Mouse (Mus musculus): ENCODE data around the gene Pacsin1. TPM values are rescaled to one million over a fixed set of nuclear protein-coding genes. Genes with fewer than 3 reads are reported as not detected.
A peak's percentile ranks its signal among the peaks of the same experiment; 100 is the strongest.

Gene Pacsin1
- polyA plus RNA-seq, 1 experiment from 2014 or later = 2.1 TPM

DNA sequence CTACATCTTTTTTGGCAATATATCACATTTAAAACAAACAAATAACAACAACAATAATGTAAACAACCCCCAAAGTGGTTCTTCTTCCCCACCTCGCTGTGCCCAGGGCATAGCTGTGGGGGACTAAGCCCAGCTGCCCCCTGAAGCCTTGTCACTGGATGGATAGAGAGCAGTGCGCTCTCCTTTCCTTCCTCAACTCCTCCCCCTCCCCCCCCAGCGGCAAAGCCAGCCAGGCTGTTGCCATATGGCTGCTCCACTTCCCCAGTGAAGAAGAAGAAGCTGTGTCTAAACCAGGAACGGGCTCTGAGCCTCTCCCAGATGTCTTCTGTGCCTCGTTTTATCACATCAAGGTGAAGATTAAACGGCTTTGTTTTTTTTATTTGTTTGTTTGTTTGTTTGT lies 12.2 kb upstream of the Pacsin1 start:
- Histone ChIP-seq H3K36me3 (no peaks in the 10 kb centered on the region), H3K4me1 (peaks cover 19% of the 10 kb centered on the region), H3K27me3 (ENCODE audit: insufficient read depth, poor library complexity, severe bottlenecking) (no peaks in the 10 kb centered on the region), H3K9me3 (no peaks in the 10 kb centered on the region), H3K4me3 (no peak overlapping the region), H3K27ac (no peak overlapping the region)
- DNase-seq (ENCODE audit: low spot score) = no peak
- WGBS = 32% methylated on average over 6 of the region's 6 CpGs

DNA sequence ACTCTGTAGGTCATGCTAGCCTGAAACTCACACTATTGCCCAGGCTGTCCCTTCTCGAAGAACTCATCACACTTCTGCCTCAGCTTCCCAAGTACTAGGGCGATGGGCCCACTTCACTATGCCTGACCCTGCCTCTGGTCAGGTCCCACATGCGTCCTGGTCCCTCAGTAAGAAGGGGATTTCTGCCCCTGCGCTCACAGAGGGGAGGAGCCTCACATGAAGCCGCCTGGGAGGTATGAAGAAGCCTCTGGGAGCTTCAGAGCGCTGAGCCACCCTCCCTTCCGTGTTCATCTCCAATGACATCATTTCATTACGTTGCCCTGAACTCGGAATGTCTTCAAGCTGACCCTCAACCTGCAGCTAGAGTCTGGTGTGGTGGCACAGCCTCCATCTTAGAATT lies 11.6 kb upstream of the Pacsin1 start:
- Histone ChIP-seq H3K4me1 (peaks cover 19% of the 10 kb centered on the region), H3K27me3 (ENCODE audit: insufficient read depth, poor library complexity, severe bottlenecking) (0 out of 2 replicates have a peak, but pooled peaks cover 3% of the 10 kb centered on the region), H3K9me3 (no peaks in the 10 kb centered on the region), H3K4me3 (no peak overlapping the region), H3K36me3 (no peaks in the 10 kb centered on the region), H3K27ac (no peak overlapping the region)
- no peak for DNase-seq (ENCODE audit: low spot score)
- 82% methylated on average over 9 of the region's 9 CpGs for WGBS

GRCm38 (mm10) chr17:27644572-27644971 lies 10.7 kb upstream of the Pacsin1 start:
- Histone ChIP-seq H3K4me1 (peaks cover 15% of the 10 kb centered on the region), H3K4me3 (no peak overlapping the region), H3K36me3 (no peaks in the 10 kb centered on the region), H3K9me3 (no peaks in the 10 kb centered on the region), H3K27ac (no peak overlapping the region), H3K27me3 (ENCODE audit: insufficient read depth, poor library complexity, severe bottlenecking) (0 out of 2 replicates have a peak, but pooled peaks cover 3% of the 10 kb centered on the region)
- 45% methylated on average over 2 of the region's 2 CpGs for WGBS
- DNase-seq (ENCODE audit: low spot score) = no peak

DNA sequence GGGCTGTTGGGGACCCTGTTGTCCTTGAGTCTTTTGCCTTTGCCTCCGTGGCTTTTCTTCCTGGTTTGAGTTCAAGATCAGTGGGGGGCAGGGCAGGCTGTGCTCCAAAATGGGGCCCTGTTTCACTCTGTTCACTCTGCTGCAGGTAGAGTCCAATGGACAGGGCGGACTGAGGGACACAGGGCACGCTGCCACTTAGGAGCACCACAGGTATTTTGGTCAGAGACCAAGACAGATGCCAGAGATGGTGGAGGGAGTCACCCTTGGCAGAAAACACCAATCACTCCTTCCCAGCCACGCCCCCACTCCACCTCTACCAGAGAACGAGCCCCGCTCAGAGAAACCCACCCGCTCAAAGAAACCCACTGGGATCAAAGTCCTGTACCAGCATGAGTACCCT lies 9.5 kb upstream of the Pacsin1 start:
- no peak overlapping the region for H3K27ac ChIP-seq
- DNase-seq (ENCODE audit: low spot score) = no peak
- no peaks in the 10 kb centered on the region for H3K9me3 ChIP-seq
- 0 out of 2 replicates have a peak, but pooled peaks cover 9% of the 10 kb centered on the region for H3K27me3 ChIP-seq (ENCODE audit: insufficient read depth, poor library complexity, severe bottlenecking)
- WGBS = 34% methylated on average over 7 of the region's 7 CpGs
- peaks cover 20% of the 10 kb centered on the region for H3K4me1 ChIP-seq
- H3K36me3 ChIP-seq = no peaks in the 10 kb centered on the region
- no peak overlapping the region for H3K4me3 ChIP-seq

DNA sequence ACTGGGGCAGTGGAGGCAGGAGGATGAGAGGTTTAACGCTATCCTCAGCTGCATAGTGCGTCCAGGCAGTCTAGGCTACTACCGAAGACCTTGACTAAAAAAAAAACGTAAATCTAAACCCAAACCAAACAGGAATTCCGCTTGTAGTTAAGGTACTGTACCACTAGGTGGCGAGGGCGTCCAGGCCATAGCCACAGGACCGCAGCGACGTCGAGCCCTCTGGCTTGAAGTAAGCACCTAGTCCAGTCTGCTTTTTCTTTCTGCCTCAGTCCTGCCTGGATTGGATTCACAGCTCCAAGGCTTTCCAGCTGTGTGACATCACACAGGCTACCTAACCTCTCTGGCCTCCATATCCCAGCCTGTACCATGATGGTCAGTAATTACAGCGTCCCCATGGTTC lies 5.1 kb upstream of the Pacsin1 start:
- no peaks in the 10 kb centered on the region for H3K9me3 ChIP-seq
- H3K36me3 ChIP-seq = no peaks in the 10 kb centered on the region
- no peak overlapping the region for H3K4me3 ChIP-seq
- 11% methylated on average over 12 of the region's 12 CpGs for WGBS
- peaks cover 33% of the 10 kb centered on the region for H3K27me3 ChIP-seq (ENCODE audit: insufficient read depth, poor library complexity, severe bottlenecking)
- H3K4me1 ChIP-seq = peaks cover 18% of the 10 kb centered on the region
- H3K27ac ChIP-seq = no peak overlapping the region
- no peak for DNase-seq (ENCODE audit: low spot score)

DNA sequence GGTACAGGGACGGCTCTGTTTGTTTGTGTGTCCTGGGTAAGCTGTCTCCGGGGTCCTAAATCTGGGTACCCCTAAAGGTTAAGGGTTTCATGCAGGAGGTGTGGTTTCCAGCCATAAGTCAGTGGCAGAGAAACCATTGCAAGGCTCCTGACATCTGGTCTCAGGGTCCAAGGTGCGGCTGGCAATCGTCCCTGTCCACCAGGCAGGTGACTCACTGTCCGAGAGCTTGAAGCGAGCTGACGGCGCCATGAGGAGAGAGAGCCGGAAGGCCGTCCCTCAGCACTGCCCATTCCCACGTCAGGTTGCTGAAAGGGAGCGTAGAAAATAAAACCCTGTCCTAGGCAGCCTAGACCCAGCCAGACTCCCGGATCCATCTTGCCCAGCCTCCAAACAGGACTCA lies 4.7 kb upstream of the Pacsin1 start:
- Histone ChIP-seq H3K36me3 (no peaks in the 10 kb centered on the region), H3K9me3 (no peaks in the 10 kb centered on the region), H3K27ac (no peak overlapping the region), H3K4me1 (peaks cover 23% of the 10 kb centered on the region), H3K27me3 (ENCODE audit: insufficient read depth, poor library complexity, severe bottlenecking) (peaks cover 37% of the 10 kb centered on the region), H3K4me3 (no peak overlapping the region)
- no peak for DNase-seq (ENCODE audit: low spot score)
- 71% methylated on average over 13 of the region's 13 CpGs for WGBS

- Histone ChIP-seq H3K27ac (no peak overlapping the region), H3K9me3 (no peaks in the 10 kb centered on the region), H3K4me1 (peaks cover 31% of the 10 kb centered on the region), H3K36me3 (no peaks in the 10 kb centered on the region), H3K4me3 (no peak overlapping the region), H3K27me3 (ENCODE audit: insufficient read depth, poor library complexity, severe bottlenecking) (peaks cover 54% of the 10 kb centered on the region)
- 87% methylated on average over 23 of the region's 23 CpGs for WGBS
- no peak for DNase-seq (ENCODE audit: low spot score)
Observed at GRCm38 (mm10) chr17:27652046-27652790, 3.1 kb upstream of the Pacsin1 start.

- WGBS = 47% methylated on average over 10 of the region's 10 CpGs
- Histone ChIP-seq H3K4me1 (peaks cover 31% of the 10 kb centered on the region), H3K27me3 (ENCODE audit: insufficient read depth, poor library complexity, severe bottlenecking) (peaks cover 58% of the 10 kb centered on the region), H3K9me3 (no peaks in the 10 kb centered on the region), H3K4me3 (no peak overlapping the region), H3K27ac (no peak overlapping the region), H3K36me3 (no peaks in the 10 kb centered on the region)
- DNase-seq (ENCODE audit: low spot score) = no peak
Observed at GRCm38 (mm10) chr17:27653253-27653959, 1.9 kb upstream of the Pacsin1 start.

DNA sequence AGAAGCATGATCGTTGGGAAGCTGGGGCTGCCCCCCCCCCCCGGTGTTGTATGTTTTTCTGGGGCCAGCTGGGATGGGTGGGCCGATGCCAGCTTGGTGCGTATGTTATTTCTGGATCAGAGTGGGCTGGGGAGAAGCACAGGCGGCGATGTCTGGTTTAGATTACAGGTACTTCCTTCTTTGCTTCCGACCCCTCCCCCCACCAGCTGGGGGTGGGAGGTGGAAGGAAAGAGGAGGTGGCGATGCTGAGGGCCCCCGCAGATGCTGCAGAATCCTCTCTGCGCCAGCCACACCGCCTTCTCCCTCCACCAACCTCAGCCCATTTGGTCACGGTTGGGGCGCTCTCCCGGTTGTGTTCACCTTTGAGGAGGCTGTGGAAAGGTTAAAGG lies 696 bp downstream of the Pacsin1 start:
- WGBS = 1% methylated on average over 14 of the region's 14 CpGs
- DNase-seq (ENCODE audit: low spot score) = no peak

GRCm38 (mm10) chr17:27656414-27656813 lies 1.1 kb downstream of the Pacsin1 start:
- WGBS = 3% methylated on average over 5 of the region's 5 CpGs
- no peaks in the 10 kb centered on the region for H3K9me3 ChIP-seq

More for the DNA sequence above, 696 bp downstream of the Pacsin1 start:
- H3K4me3 ChIP-seq = peak overlapping the region; percentile 68
- peaks cover 47% of the 10 kb centered on the region for H3K27me3 ChIP-seq (ENCODE audit: insufficient read depth, poor library complexity, severe bottlenecking)
- peaks cover 24% of the 10 kb centered on the region for H3K4me1 ChIP-seq
- no peaks in the 10 kb centered on the region for H3K9me3 ChIP-seq
- H3K36me3 ChIP-seq = no peaks in the 10 kb centered on the region
- H3K27ac ChIP-seq = 0 out of 2 replicates have a peak overlapping the region, but pooled peaks have one; percentile 72

DNA sequence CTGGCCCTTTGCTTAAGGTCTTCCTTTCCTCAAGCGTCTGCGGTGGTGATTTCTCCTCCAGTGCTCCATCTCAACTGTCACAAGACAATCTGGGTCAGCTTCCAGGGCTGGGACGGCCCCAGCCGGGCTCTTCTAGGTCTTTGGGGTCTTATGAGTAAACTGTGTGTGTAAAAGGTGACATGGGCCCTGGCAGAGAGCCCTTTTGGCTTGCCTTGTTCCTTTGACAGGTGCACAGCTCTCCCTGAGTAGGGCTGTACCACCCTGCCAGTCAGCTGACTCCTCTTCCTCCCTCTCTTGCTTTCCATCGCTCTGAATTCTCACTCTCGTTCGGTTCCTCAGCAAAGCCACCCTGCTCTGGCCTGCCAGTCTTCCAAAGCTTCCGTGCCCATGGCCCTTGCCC lies 1.8 kb downstream of the Pacsin1 start:
- Histone ChIP-seq H3K9me3 (no peaks in the 10 kb centered on the region), H3K36me3 (no peaks in the 10 kb centered on the region), H3K4me3 (no peak overlapping the region), H3K27ac (no peak overlapping the region), H3K4me1 (peaks cover 24% of the 10 kb centered on the region), H3K27me3 (ENCODE audit: insufficient read depth, poor library complexity, severe bottlenecking) (peaks cover 45% of the 10 kb centered on the region)
- 68% methylated on average over 8 of the region's 8 CpGs for WGBS
- no peak for DNase-seq (ENCODE audit: low spot score)

More at GRCm38 (mm10) chr17:27656414-27656813, 1.1 kb downstream of the Pacsin1 start:
- H3K4me1 ChIP-seq = peaks cover 24% of the 10 kb centered on the region
- DNase-seq (ENCODE audit: low spot score) = no peak
- H3K27me3 ChIP-seq (ENCODE audit: insufficient read depth, poor library complexity, severe bottlenecking) = peaks cover 45% of the 10 kb centered on the region
- no peaks in the 10 kb centered on the region for H3K36me3 ChIP-seq
- peak overlapping the region; percentile 68 for H3K4me3 ChIP-seq
- 0 out of 2 replicates have a peak overlapping the region, but pooled peaks have one; percentile 72 for H3K27ac ChIP-seq

DNA sequence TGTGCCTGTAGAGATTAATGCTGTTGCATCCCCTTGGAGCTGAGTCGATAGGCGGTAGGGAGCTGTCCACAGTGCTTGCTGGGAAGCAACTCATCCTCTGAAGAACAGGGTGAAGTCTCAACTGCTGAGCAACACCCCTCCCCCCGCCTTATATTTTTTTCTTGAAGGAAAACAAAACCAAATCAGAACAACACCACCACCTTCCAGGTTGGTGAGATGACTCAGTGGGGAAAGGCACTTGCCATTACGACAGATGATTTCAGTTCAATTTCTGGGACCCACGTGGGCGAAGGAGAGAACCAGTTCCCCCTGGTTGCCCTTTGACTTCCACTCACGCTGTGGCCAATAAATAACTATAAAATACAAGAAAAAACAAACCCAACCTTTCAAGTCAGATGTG lies 3.5 kb downstream of the Pacsin1 start:
- Histone ChIP-seq H3K27me3 (ENCODE audit: insufficient read depth, poor library complexity, severe bottlenecking) (peaks cover 39% of the 10 kb centered on the region), H3K27ac (no peak overlapping the region), H3K4me1 (peaks cover 20% of the 10 kb centered on the region), H3K4me3 (no peak overlapping the region), H3K36me3 (no peaks in the 10 kb centered on the region), H3K9me3 (no peaks in the 10 kb centered on the region)
- WGBS = 66% methylated on average over 7 of the region's 7 CpGs
- DNase-seq (ENCODE audit: low spot score) = no peak

GRCm38 (mm10) chr17:27671720-27672119 lies 16.4 kb downstream of the Pacsin1 start:
- peaks cover 7% of the 10 kb centered on the region for H3K4me1 ChIP-seq
- no peak overlapping the region for H3K4me3 ChIP-seq
- DNase-seq (ENCODE audit: low spot score) = no peak
- no peaks in the 10 kb centered on the region for H3K9me3 ChIP-seq
- no peak overlapping the region for H3K27ac ChIP-seq
- H3K27me3 ChIP-seq (ENCODE audit: insufficient read depth, poor library complexity, severe bottlenecking) = no peaks in the 10 kb centered on the region
- 77% methylated on average over 6 of the region's 6 CpGs for WGBS
- no peaks in the 10 kb centered on the region for H3K36me3 ChIP-seq

All from heart, embryonic 10.5 days (tissue).